Mouse (Mus musculus) midbrain, embryonic 12.5 days (tissue): ENCODE results near the gene Tmem97. TPM values are rescaled to one million over a fixed set of nuclear protein-coding genes. Genes with fewer than 3 reads are reported as not detected.
"Not testable (repeated sequence)": the region's sequence is repeated elsewhere in the genome, so short reads cannot be mapped to it uniquely, and the experiment has no call there.

Experiments
- ATAC-seq: fragments of 200-750 bp; cut with Nextera tagmentation; 2 replicates; pipeline ENCODE4 v1.8.0; 2017; ENCODE audit warnings: low read depth, moderate TSS enrichment, moderate library complexity; ENCODE audit not compliant: low FRiP score
- H3K27ac ChIP-seq: fragments of 300-500 bp; sonication (generic); replicated peaks from 2 replicates; pipeline ENCODE4 v1.5.1; 2016; ENCODE audit warnings: mild to moderate bottlenecking
- H3K27me3 ChIP-seq: fragments of 300-500 bp; sonication (generic); 2 replicates; pipeline ENCODE4 v1.6.1; 2016; ENCODE audit warnings: mild to moderate bottlenecking
- H3K36me3 ChIP-seq: fragments of 300-500 bp; sonication (generic); 2 replicates; pipeline ENCODE4 v1.6.1; 2016
- H3K4me1 ChIP-seq: fragments of 300-500 bp; sonication (generic); 2 replicates; pipeline ENCODE4 v1.6.1; 2016
- H3K4me2 ChIP-seq: fragments of 300-500 bp; sonication (generic); replicated peaks from 2 replicates; pipeline ENCODE4 v1.6.1; 2016; ENCODE audit warnings: mild to moderate bottlenecking, moderate library complexity
- H3K4me3 ChIP-seq: fragments of 300-500 bp; sonication (generic); 2 replicates; pipeline ENCODE4 v1.5.1; 2016; ENCODE audit warnings: mild to moderate bottlenecking
- H3K9ac ChIP-seq: fragments of 300-500 bp; sonication (generic); replicated peaks from 2 replicates; pipeline ENCODE4 v1.6.1; 2016; ENCODE audit warnings: mild to moderate bottlenecking, moderate library complexity
- H3K9me3 ChIP-seq: fragments of 300-500 bp; sonication (generic); 2 replicates; pipeline ENCODE4 v1.6.1; 2016; ENCODE audit warnings: mild to moderate bottlenecking
- WGBS: fragments of 180-500 bp; shearing (Covaris S2); methylation state at CpG from one replicate; pipeline ENCODE4 v1.1.7; 2016; 5-methylcytosine and 5-hydroxymethylcytosine counted together
- polyA plus RNA-seq: library from polyadenylated mRNA; unstranded; fragments of >200 nt; fragmentation: Nextera tagmentation; extraction: Ambion mirVana; gene quantifications from 2 replicates; pipeline ENCODE4 v1.2.1, GENCODE M21; 2016

The Tmem97 gene
- polyA plus RNA-seq = 47.2 and 51.7 TPM in 2 replicates

DNA sequence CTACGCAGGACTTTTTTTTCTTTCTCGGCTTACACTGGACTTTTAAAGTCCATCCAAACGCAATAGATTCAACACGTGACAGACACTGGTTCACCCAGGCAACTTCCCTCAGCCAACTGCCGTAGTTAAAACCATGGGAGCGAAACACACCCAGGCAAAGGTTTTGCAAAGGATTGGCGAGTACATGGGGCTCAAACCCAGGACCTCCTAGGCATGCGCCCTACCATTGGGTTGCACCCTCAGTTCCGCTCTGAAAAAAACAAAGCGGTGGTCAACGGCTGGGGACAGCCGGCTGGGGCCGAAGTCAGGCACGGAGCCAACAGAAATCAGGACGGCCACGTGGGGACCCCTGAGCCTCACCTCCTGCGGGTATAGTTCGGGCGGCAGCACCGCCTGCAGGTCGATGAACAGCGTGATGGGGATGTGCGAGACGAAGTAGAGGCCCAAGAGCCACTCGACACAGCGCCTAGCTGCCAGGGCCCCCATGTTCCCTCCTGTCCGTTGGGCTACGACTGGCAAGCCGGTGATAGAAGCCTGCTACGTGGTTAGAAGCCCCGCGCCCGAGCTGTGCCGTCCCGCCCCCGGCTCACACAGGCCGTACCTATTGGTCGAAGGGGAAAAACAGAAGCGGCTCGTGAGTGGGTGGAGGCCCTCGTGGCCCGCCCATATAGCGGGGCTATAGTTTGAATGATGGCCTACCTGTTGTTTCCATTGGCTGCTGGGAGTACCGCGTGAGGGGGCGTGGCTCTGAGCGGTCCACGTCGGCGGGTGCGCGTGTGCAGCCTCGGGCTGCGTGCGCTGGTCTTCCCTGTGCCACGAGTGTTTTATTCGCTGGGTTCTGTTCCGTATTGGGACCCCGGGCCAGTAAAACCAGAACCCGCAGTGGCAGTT, at the start of gene Tmem97:
TSS of gene Tmem97 (minus strand) at position 610 of the 891 bp plus-strand sequence.
- peak within 1 kb of the TSS; percentile 83 for H3K27ac ChIP-seq
- peak within 1 kb of the TSS; percentile 62 for H3K4me3 ChIP-seq
- 0 out of 2 replicates have a peak, but pooled peaks cover 5% of the 10 kb centered on the region for H3K36me3 ChIP-seq
- no peaks in the 10 kb centered on the region for H3K27me3 ChIP-seq
- H3K4me1 ChIP-seq = peaks cover 20% of the 10 kb centered on the region
- no peaks in the 10 kb centered on the region for H3K9me3 ChIP-seq
- peak within 1 kb of the TSS; percentile 69 for H3K9ac ChIP-seq
- peak within 1 kb of the TSS; percentile 75 for H3K4me2 ChIP-seq
- peak; percentile 100 for ATAC-seq
- under 1% methylated on average over 60 of the region's 60 CpGs for WGBS

DNA sequence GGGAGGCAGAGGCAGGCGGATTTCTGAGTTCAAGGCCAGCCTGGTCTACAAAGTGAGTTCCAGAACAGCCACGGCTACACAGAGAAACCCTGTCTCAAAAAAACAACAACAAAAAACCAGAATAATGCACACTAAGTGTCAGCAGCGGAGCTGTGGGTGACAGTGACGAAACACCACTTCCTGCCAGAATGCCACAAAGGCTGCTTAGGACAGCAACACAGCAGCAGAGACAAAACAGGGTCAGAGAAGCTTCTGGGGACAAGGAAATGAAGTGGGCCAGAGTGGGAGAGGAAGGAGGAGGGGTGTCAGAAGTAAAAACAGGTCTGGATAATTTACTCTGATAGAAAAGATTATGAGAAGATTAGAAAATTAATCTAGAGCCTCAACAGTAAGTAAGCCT, 49.5 kb upstream of the Tmem97 start:
- no peak overlapping the region for H3K4me2 ChIP-seq
- peaks cover 4% of the 10 kb centered on the region; the same call in 1 of the 2 replicates for H3K4me1 ChIP-seq
- no peak overlapping the region for H3K27ac ChIP-seq
- H3K9me3 ChIP-seq = no peaks in the 10 kb centered on the region
- no peaks in the 10 kb centered on the region for H3K36me3 ChIP-seq
- WGBS = 91% methylated on average over 4 of the region's 4 CpGs
- H3K27me3 ChIP-seq = no peaks in the 10 kb centered on the region
- H3K9ac ChIP-seq = no peak overlapping the region
- no peak for ATAC-seq
- no peak overlapping the region for H3K4me3 ChIP-seq

DNA sequence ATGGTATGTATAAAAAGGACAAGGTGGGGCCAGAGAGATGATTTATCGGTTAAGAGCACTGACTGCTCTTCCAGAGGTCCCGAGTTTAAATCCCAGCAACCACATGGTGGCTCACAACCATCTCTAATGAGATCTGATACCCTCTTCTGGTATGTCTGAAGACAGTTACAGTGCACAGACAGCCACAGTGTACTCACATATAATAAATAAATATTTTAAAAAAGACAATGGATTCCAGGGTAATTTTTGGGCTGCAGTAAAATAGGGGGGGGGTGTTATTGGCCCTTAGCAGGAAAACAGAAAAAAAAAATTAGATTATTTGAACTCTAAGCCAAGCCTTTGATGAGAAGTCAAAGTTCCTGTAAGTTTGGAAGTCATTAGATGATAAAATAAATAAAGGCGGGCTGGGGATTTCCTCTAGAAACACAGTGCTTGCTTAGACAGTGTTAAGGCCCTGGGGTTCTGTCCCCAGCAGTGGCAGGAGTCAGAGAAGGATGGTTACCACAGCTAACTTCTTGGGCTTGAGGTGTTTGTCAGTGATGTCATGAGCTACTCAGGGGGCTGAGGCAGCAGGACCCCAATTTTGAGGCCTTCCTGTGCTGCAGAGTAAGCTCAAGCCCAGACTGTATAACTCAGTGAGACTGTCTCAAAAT, 48.3 kb upstream of the Tmem97 start:
- H3K9me3 ChIP-seq = no peaks in the 10 kb centered on the region
- H3K27ac ChIP-seq = no peak overlapping the region
- H3K4me2 ChIP-seq = no peak overlapping the region
- peaks cover 4% of the 10 kb centered on the region; the same call in 1 of the 2 replicates for H3K4me1 ChIP-seq
- H3K27me3 ChIP-seq = no peaks in the 10 kb centered on the region
- no peaks in the 10 kb centered on the region for H3K36me3 ChIP-seq
- H3K9ac ChIP-seq = no peak overlapping the region
- 80% methylated on average over 3 of the region's 3 CpGs for WGBS
- no peak overlapping the region for H3K4me3 ChIP-seq
- ATAC-seq = no peak

DNA sequence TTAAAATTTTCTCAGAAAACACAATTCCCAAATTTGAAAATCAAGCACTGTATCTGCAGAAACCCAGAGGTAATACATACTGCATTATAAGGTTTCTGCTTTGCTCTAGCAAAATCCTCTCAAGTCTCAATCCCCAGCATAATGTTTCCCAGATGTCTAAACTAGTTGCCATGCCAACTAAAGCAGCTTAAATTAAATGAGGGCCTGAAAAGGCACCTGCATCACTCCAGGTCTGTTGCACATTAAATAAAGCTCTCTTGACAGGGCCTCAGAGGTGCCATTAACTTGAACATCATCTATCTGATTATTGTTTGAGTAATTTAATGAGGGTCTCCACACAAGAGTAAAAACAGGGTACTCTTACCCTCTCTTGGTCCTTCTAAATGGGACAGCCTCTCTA, 46.2 kb upstream of the Tmem97 start:
- Histone ChIP-seq H3K4me2 (no peak overlapping the region), H3K9ac (no peak overlapping the region), H3K4me1 (peaks cover 4% of the 10 kb centered on the region; the same call in 1 of the 2 replicates), H3K27me3 (no peaks in the 10 kb centered on the region), H3K36me3 (no peaks in the 10 kb centered on the region), H3K27ac (no peak overlapping the region), H3K4me3 (no peak overlapping the region), H3K9me3 (no peaks in the 10 kb centered on the region)
- no peak for ATAC-seq

DNA sequence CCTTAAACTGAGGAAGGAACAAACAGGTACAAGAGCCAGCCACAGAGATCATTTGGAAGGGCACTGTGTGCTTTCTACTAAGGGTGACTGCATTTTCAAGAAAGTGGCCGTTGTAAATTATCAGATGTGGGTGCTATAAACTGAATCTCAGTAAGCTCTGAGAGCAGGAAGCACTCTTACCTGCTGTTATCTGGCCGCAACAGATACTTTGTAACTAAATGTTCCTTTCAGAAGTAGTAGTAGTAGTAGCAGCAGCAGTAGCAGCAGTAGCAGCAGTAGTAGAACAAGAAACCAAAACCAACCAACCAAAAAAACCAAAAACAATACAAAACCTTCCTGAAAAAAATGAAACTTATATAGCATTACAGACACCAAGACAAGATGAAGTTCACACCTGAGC, 45.2 kb upstream of the Tmem97 start:
- H3K4me2 ChIP-seq = no peak overlapping the region
- ATAC-seq = no peak
- H3K4me1 ChIP-seq = peaks cover 4% of the 10 kb centered on the region; the same call in 1 of the 2 replicates
- 95% methylated on average over 2 of the region's 2 CpGs for WGBS
- H3K27me3 ChIP-seq = no peaks in the 10 kb centered on the region
- H3K9ac ChIP-seq = no peak overlapping the region
- no peaks in the 10 kb centered on the region for H3K36me3 ChIP-seq
- no peak overlapping the region for H3K4me3 ChIP-seq
- H3K27ac ChIP-seq = no peak overlapping the region
- no peaks in the 10 kb centered on the region for H3K9me3 ChIP-seq

DNA sequence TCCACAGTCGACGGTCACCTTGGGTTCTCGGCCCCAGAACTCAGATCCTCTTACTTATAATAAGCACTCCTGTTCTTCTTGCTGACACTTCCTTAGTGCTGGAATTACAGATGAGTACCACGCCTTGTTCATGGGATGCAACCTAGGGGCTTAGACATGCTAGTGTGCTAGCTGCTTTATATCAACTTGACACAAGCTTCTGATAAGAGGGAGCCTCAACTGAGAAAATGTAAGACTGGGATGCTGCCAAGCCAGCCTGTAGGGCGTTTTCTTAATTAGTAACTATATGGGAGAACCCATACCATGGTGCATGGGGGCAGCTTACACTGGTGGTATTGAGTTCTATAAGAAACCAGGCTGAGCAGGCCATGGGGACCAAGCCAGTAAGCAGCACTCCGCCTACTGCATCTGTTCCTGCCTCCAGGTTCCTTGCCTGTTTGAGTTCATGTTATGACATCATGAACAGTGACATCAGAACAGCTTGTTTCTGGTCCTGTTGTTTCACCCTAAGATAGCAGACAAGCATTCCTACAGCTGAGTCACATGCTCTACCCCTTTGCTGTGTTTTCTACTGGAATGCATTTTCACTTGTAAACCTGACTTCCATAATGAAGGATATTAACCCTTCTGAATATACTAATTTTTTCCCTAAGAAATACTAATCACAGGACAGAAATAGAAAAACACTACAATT, 43.8 kb upstream of the Tmem97 start:
- H3K36me3 ChIP-seq = no peaks in the 10 kb centered on the region

DNA sequence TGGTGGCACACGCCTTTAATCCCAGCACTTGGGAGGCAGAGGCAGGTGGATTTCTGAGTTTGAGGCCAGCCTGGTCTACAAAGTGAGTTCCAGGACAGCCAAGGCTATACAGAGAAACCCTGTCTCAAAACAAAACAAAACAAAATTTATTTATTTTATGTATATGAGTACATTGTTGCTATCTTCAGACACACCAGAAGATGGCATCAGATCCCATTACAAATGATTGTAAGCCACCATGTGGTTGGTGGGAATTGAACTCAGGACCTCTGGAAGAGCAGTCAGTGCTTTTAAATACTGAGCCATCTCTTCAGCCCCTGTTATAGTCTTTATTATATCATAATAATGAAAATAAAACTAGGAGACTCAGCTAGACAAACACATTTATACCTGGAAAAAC, 37.1 kb upstream of the Tmem97 start:
- H3K36me3 ChIP-seq = peaks cover 33% of the 10 kb centered on the region
- not testable (repeated sequence) for H3K27ac ChIP-seq, H3K4me3 ChIP-seq, H3K4me2 ChIP-seq, ATAC-seq, H3K9ac ChIP-seq, H3K9me3 ChIP-seq, H3K27me3 ChIP-seq, H3K4me1 ChIP-seq
- 88% methylated on average over 1 of the region's 1 CpGs for WGBS

More for the DNA sequence above, 43.8 kb upstream of the Tmem97 start:
- no peaks in the 10 kb centered on the region for H3K9me3 ChIP-seq
- no peak overlapping the region for H3K4me3 ChIP-seq
- peaks cover 4% of the 10 kb centered on the region; the same call in 1 of the 2 replicates for H3K4me1 ChIP-seq
- WGBS = 92% methylated on average over 6 of the region's 6 CpGs
- no peak for ATAC-seq
- no peak overlapping the region for H3K9ac ChIP-seq
- H3K27ac ChIP-seq = no peak overlapping the region
- no peaks in the 10 kb centered on the region for H3K27me3 ChIP-seq
- no peak overlapping the region for H3K4me2 ChIP-seq

DNA sequence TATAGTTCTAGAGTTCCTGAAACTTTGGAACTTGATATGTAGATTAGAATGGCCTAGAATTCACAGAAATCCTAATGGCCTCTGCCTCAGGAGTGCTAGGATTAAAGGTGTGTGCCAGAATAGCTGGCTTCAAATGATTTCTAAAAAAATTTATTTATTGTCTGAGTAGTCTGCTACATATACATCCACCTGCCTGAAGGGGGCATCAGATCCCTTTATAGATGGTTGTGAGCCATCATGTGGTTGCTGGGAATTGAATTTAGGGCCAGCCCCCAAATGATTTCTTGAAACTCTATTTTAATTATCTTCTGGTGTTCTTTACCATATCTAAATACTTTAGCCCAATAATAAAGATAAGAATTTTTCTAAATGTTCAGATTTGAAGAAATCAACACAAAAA, 35.5 kb upstream of the Tmem97 start:
- no peak for ATAC-seq

DNA sequence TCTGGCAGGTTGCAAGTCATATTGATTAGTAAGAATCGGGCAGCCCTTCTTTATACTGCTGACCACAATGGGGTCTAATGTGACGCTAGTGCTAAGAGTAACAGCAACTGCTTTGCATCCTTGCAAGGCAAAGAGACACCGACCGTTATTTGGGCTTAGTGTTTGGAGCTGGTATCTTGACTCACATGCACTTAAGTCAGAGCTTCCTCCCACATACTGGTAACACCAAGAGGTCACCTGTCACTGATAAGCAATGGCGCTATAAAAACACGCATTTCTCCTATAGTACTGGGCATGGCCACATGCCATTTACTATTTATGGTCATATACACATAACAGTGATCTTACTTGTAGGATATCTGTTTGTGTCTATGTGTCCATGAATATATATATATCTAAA, 32.3 kb upstream of the Tmem97 start:
- Histone ChIP-seq H3K4me3 (no peak overlapping the region), H3K9me3 (no peaks in the 10 kb centered on the region), H3K9ac (no peak overlapping the region), H3K4me1 (no peaks in the 10 kb centered on the region), H3K36me3 (peaks cover 64% of the 10 kb centered on the region), H3K27ac (no peak overlapping the region), H3K27me3 (no peaks in the 10 kb centered on the region), H3K4me2 (no peak overlapping the region)
- WGBS = 92% methylated on average over 6 of the region's 6 CpGs
- ATAC-seq = no peak

More for the DNA sequence above, 35.5 kb upstream of the Tmem97 start:
- Histone ChIP-seq H3K27me3 (no peaks in the 10 kb centered on the region), H3K36me3 (peaks cover 41% of the 10 kb centered on the region), H3K4me1 (no peaks in the 10 kb centered on the region), H3K4me3 (no peak overlapping the region), H3K4me2 (no peak overlapping the region), H3K9ac (no peak overlapping the region), H3K9me3 (no peaks in the 10 kb centered on the region), H3K27ac (no peak overlapping the region)

DNA sequence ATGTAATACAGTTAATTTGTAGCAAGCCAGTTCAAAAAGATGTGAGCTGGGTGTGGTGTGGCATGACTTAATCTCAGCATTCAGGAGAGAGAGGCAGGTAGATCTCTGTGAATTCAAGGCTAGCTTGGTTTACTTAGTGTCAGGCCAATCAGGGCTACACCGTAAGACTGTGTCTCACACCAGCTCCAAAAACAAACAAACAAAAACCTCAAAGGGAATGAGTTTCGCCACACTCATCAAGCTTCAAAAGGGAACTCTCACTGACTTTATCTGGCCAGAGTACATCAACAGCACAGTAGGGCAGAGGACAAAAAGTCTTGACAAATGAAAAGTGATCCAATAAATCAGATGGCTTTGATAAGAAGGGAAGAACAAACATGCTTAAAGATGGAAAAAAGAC, 24.4 kb upstream of the Tmem97 start:
- Histone ChIP-seq H3K4me1 (no peaks in the 10 kb centered on the region), H3K36me3 (peaks cover 79% of the 10 kb centered on the region), H3K9me3 (no peaks in the 10 kb centered on the region), H3K27me3 (no peaks in the 10 kb centered on the region), H3K4me2 (no peak overlapping the region), H3K9ac (no peak overlapping the region), H3K27ac (no peak overlapping the region), H3K4me3 (no peak overlapping the region)
- WGBS = 81% methylated on average over 2 of the region's 2 CpGs
- ATAC-seq = no peak

DNA sequence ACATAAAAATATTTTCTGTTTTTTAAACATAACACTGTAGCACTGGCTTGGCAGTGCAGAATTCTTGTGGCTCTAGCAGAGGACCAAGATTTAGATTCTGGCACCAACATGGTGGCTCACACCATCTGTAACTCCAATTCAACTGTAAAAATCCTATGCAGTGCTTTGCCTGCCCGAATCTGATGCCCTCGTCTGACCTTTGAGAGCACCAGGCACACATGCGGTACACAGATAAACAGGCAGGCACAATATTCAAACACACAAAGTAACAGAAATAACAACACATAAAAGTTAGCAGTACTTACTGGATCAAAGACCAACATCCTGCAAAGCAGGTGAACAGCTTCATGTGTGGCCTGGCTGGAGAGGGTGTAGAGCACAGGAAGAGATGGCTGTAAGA, 24.0 kb upstream of the Tmem97 start:
- H3K4me2 ChIP-seq = no peak overlapping the region
- peaks cover 79% of the 10 kb centered on the region for H3K36me3 ChIP-seq
- H3K4me1 ChIP-seq = no peaks in the 10 kb centered on the region
- no peak overlapping the region for H3K9ac ChIP-seq
- no peak for ATAC-seq
- H3K27ac ChIP-seq = no peak overlapping the region
- no peak overlapping the region for H3K4me3 ChIP-seq
- no peaks in the 10 kb centered on the region for H3K9me3 ChIP-seq
- H3K27me3 ChIP-seq = no peaks in the 10 kb centered on the region
- WGBS = 92% methylated on average over 3 of the region's 3 CpGs

DNA sequence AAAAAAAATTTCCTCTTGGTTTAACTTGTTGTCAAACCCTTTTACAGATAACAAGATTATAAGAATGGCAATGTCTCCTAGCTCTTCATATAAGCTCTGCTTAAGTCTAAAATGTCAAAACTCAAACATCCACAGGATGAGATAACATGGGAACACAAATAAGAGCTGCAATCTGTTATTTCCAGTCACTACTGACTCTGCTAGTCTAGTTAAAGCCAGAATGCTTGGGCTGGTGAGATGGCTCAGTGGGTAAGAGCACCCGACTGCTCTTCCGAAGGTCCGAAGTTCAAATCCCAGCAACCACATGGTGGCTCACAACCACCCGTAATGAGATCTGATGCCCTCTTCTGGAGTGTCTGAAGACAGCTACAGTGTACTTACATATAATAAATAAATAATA, 23.5 kb upstream of the Tmem97 start:
- H3K36me3 ChIP-seq = peaks cover 78% of the 10 kb centered on the region
- not testable (repeated sequence) for H3K4me1 ChIP-seq, H3K27ac ChIP-seq, H3K4me2 ChIP-seq, H3K9me3 ChIP-seq, H3K4me3 ChIP-seq, H3K27me3 ChIP-seq, H3K9ac ChIP-seq, ATAC-seq
- 95% methylated on average over 4 of the region's 4 CpGs for WGBS
